Mouse (Mus musculus) T-cell, adult 66 days (primary cell): ENCODE measurements around the gene Tmem132b. TPM values are rescaled to one million over a fixed set of nuclear protein-coding genes. Genes with fewer than 3 reads are reported as not detected.

Source experiments
- total RNA-seq, 2 experiments: library from RNA; stranded (reverse); gene quantifications; 3 replicates in 1 of 2; 4 replicates in 1 of 2; pipeline ENCODE4 v1.2.4; 2023

The Tmem132b gene
- total RNA-seq = not detected

DNA sequence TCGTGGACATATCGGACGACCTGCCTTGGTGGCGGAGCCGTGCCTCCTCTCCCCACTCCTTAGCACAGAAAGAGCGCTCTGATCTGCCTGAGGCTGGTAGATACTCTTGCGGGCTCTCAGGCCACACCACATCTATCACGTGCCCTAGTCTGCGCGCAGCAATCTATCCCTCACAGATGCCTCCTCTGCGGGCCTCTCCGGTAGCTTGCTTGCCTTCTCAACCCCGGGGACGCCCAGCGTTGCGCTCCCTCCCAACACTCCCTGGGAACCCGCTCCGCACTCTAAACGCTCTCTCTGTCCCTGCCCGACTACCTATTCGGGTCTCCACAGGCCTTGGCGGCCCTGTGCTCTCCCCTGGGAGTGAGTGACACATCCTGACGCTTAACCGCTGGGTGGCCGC, at the start of gene Tmem132b:
Tmem132b (plus strand) TSS at position 141 of the 400 bp plus-strand sequence.

Other genes with a start within 250 kb of the Tmem132b start
- gene Scarb1, start 190.7 kb upstream of the Tmem132b start, total RNA-seq = 10 to 100 TPM; 17.7 to 18.3 TPM
- gene Gm10382, start 142.5 kb upstream of the Tmem132b start, total RNA-seq = under 1 TPM in 1 of 2 experiments, not detected in 1; 0.76 TPM
- gene Ubc, start 141.6 kb upstream of the Tmem132b start, total RNA-seq = 1,000 to 10,000 TPM; 1,296 to 1,426 TPM
- 10 to 100 TPM; 23.7 to 26.9 TPM for gene Dhx37, start 97.7 kb upstream of the Tmem132b start, total RNA-seq
- gene Bri3bp, start 90.2 kb upstream of the Tmem132b start, total RNA-seq = 10 to 100 TPM; 17.0 to 20.3 TPM
- gene Aacs, start 56.0 kb upstream of the Tmem132b start, total RNA-seq = 10 to 100 TPM; 28.7 to 37.1 TPM